Mouse (Mus musculus): ENCODE results near the gene Tnfsf15. TPM values are rescaled to one million over a fixed set of nuclear protein-coding genes. Genes with fewer than 3 reads are reported as not detected.
A peak's percentile ranks its signal among the peaks of the same experiment; 100 is the strongest.

The Tnfsf15 gene
- total RNA-seq (2012; rRNA removed) (62.5 and 93.9 TPM in 2 replicates), total RNA-seq (2014; rRNA removed) (127 and 139 TPM in 2 replicates), polyA plus RNA-seq (2012; ENCODE audit: insufficient read length, low read depth) (47.0 and 63.3 TPM in 2 replicates)

DNA sequence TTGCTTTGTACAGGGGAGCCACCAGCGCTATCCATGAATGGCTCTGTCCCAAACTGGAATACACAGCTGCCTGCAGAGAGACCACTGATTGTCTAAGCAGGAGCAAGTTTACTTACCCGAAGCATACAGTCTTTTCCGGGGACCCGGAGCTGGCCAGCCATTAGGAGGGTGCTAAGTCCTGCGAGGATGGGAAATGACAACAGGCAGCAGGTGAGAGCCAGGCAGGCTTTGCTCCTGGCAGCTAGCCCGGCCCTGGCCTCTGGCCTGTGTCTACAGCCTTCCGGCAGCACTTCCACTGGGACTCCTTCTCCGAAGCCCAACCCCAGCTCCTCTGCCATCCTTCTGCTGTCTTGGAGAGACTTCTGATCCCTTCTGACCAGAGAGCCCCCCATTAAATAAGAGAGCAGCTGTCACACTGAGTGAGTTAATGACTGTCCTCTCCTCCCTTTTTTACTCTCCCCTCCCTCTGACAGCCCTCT is at the start of gene Tnfsf15:
Gene Tnfsf15 (minus strand): TSS at position 421 of the 479 bp plus-strand sequence.
- Histone ChIP-seq H3K27ac (ENCODE audit: insufficient read depth, low read depth) (peak within 1 kb of the TSS; percentile 70), H3K4me3 (replicated peaks in 1 of 3; ENCODE audit: low read depth in 2 of 3, low read length in 2 of 3, poor library complexity in 1 of 3) (peak within 1 kb of the TSS; percentile 64 to 90 (median 82)), H3K9ac (ENCODE audit: insufficient read depth, low read depth) (peak within 1 kb of the TSS; percentile 70), H3K4me2 (ENCODE audit: insufficient read depth, low read depth, poor library complexity, severe bottlenecking) (peak within 1 kb of the TSS; percentile 47; the same call in 1 of the 2 replicates), H3K9me3 (replicated peaks; ENCODE audit: low read length) (no peaks in the 10 kb centered on the region), H3K4me1 (ENCODE audit: control insufficient read depth in 1 of 2, insufficient read depth in 2 of 2) (peaks cover 40 to 62% of the 10 kb centered on the region in 2 experiments), H3K79me2 (replicated peaks; ENCODE audit: control insufficient read depth, extremely low read depth, insufficient read depth, poor library complexity, severe bottlenecking) (peaks cover 8% of the 10 kb centered on the region), H3K36me3 (replicated peaks in 1 of 2; ENCODE audit: control insufficient read depth in 1 of 2, insufficient read depth in 1 of 2, low read length in 1 of 2) (peaks cover under 1 to 36% of the 10 kb centered on the region in 2 experiments), H3K27me3 (replicated peaks) (no peaks in the 10 kb centered on the region)
- no peak for TF ChIP-seq RCOR1 (conservative IDR thresholded peaks at IDR 0.05; ENCODE audit: low read depth, low read length)
- no peak for TF ChIP-seq ZNF384 (IDR thresholded peaks at IDR 0.05; ENCODE audit: low read depth, low read length)
- no peak for TF ChIP-seq NELFE (IDR thresholded peaks at IDR 0.05; ENCODE audit: low read depth, low read length)
- no peak for TF ChIP-seq GABPA (IDR thresholded peaks at IDR 0.05; ENCODE audit: insufficient replicate concordance, low read depth, low read length)
- no peak for TF ChIP-seq MEF2A (IDR thresholded peaks at IDR 0.05; ENCODE audit: borderline replicate concordance, low read depth, low read length)
- TF ChIP-seq ZMIZ1 (IDR thresholded peaks at IDR 0.05; ENCODE audit: low read depth, low read length), result peak; percentile 64; the same call in 1 of the 2 replicates
- 0 out of 2 replicates have a peak, but pooled peaks have one; percentile 49 for TF ChIP-seq TBP (conservative IDR thresholded peaks at IDR 0.05; ENCODE audit: low read depth, low read length)
- 0 out of 2 replicates have a peak, but pooled peaks have one; percentile 11 for TF ChIP-seq CHD1 (IDR thresholded peaks at IDR 0.05; ENCODE audit: low read depth, low read length)
- no peak for TF ChIP-seq RAD21 (IDR thresholded peaks at IDR 0.05; ENCODE audit: low read depth, low read length)
- peak; percentile 8; the same call in 1 of the 2 replicates for TF ChIP-seq TCF12 (IDR thresholded peaks at IDR 0.05; ENCODE audit: low read depth, low read length)
- TF ChIP-seq PAX5 (IDR thresholded peaks at IDR 0.05; ENCODE audit: low read length), result no peak
- peak; percentile 45 for TF ChIP-seq POLR2A (IDR thresholded peaks at IDR 0.05; ENCODE audit: low read depth, low read length)
- no peak for TF ChIP-seq USF2 (conservative IDR thresholded peaks at IDR 0.05; ENCODE audit: low read depth, low read length)
- dilution Hi-C loops (cut with MboI; ENCODE audit: extremely low pct_ligation_motif_present, extremely low pct_unique_long_range_greater_than_20kb, low sequenced_read_pairs) (no loop called here), in situ Hi-C loops (cut with MboI; ENCODE audit: low pct_ligation_motif_present, low pct_unique_long_range_greater_than_20kb, low sequenced_read_pairs) (loop anchor here (5.0 to 10.0 kb wide), 2 partner anchors 33 to 190 kb away; no protein-coding TSS in a partner anchor)
- peak; percentile 50 for DNase-seq (ENCODE audit: extremely low read depth)

DNA sequence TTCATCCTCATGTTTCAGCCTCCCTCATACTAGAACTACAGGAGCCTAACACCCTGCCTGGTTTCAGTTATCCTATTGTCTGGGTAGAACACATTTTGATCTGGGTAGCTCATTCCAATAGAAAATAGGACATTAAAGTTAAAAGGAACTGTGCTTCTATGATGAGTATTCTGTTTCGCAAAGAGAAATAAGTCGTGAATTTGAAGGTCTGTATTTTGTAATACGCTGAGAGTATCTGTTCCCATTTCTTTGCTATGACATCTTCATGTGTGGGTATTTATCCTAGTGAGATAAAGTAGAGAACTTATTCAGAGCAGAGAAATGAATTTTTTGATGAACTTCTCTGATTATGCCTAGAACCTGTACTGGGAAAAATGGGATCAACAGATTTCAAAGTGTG is 47.4 kb upstream of the Tnfsf15 start:
- dilution Hi-C loops (cut with MboI; ENCODE audit: extremely low pct_ligation_motif_present, extremely low pct_unique_long_range_greater_than_20kb, low sequenced_read_pairs), result no loop called here
- Histone ChIP-seq H3K9ac (ENCODE audit: insufficient read depth, low read depth) (no peak overlapping the region), H3K9me3 (replicated peaks; ENCODE audit: low read length) (no peaks in the 10 kb centered on the region), H3K36me3 (replicated peaks in 1 of 2; ENCODE audit: control insufficient read depth in 1 of 2, insufficient read depth in 1 of 2, low read length in 1 of 2) (no peaks in the 10 kb centered on the region), H3K27me3 (replicated peaks) (no peaks in the 10 kb centered on the region), H3K27ac (ENCODE audit: insufficient read depth, low read depth) (no peak overlapping the region), H3K4me3 (replicated peaks in 1 of 3; ENCODE audit: low read depth in 2 of 3, low read length in 2 of 3, poor library complexity in 1 of 3) (no peak overlapping the region), H3K4me2 (ENCODE audit: insufficient read depth, low read depth, poor library complexity, severe bottlenecking) (no peak overlapping the region), H3K4me1 (ENCODE audit: control insufficient read depth in 1 of 2, insufficient read depth in 2 of 2) (peaks cover 12 to 13% of the 10 kb centered on the region in 2 experiments; a peak in 3 of 4 replicates), H3K79me2 (replicated peaks; ENCODE audit: control insufficient read depth, extremely low read depth, insufficient read depth, poor library complexity, severe bottlenecking) (no peaks in the 10 kb centered on the region)
- TF ChIP-seq ZMIZ1 (IDR thresholded peaks at IDR 0.05; ENCODE audit: low read depth, low read length) (no peak), KAT2A (IDR thresholded peaks at IDR 0.05; ENCODE audit: insufficient replicate concordance, low read length) (no peak), ZC3H11A (IDR thresholded peaks at IDR 0.05; ENCODE audit: low read depth, low read length) (no peak), ELF1 (IDR thresholded peaks at IDR 0.05; ENCODE audit: low read depth, low read length) (no peak), TBP (conservative IDR thresholded peaks at IDR 0.05; ENCODE audit: low read depth, low read length) (no peak), BHLHE40 (IDR thresholded peaks at IDR 0.05; ENCODE audit: low read depth, low read length) (no peak), UBTF (IDR thresholded peaks at IDR 0.05; ENCODE audit: low read depth, low read length) (no peak), POLR2A (IDR thresholded peaks at IDR 0.05; ENCODE audit: low read depth, low read length) (no peak), CHD2 (IDR thresholded peaks at IDR 0.05; ENCODE audit: low read length) (no peak), ZKSCAN1 (IDR thresholded peaks at IDR 0.05; ENCODE audit: borderline replicate concordance, low read depth, low read length) (no peak), ETS1 (conservative IDR thresholded peaks at IDR 0.05; ENCODE audit: low read depth, low read length) (no peak), CTCF (conservative IDR thresholded peaks at IDR 0.05 in 1 of 2, IDR thresholded peaks at IDR 0.05 in 1 of 2; ENCODE audit: low read depth in 2 of 2, low read length in 2 of 2) (no peak), ZNF384 (IDR thresholded peaks at IDR 0.05; ENCODE audit: low read depth, low read length) (no peak), USF1 (IDR thresholded peaks at IDR 0.05; ENCODE audit: low read depth, low read length) (no peak), NRF1 (IDR thresholded peaks at IDR 0.05; ENCODE audit: low read depth, low read length) (no peak)
- DNase-seq (ENCODE audit: extremely low read depth), result no peak
- in situ Hi-C loops (cut with MboI; ENCODE audit: low pct_ligation_motif_present, low pct_unique_long_range_greater_than_20kb, low sequenced_read_pairs), result no loop called here

All from CH12.LX (cell line).